Mouse (Mus musculus) liver, embryonic 14 days (tissue): ENCODE measurements around the gene Olfr851. TPM values are rescaled to one million over a fixed set of nuclear protein-coding genes. Genes with fewer than 3 reads are reported as not detected.

ENCODE experiments used
- polyA plus RNA-seq: library from polyadenylated mRNA; depleted of rRNA; stranded (reverse); fragments of >200 nt; gene quantifications from 2 replicates; pipeline ENCODE4 v1.2.3, GENCODE M21; 2012; rRNA removed

Olfr851 gene
- polyA plus RNA-seq = not detected in 2 replicates

GRCm38 (mm10) chr9:19492995-19493394, at the start of gene Olfr851:
Gene Olfr851 (plus strand): TSS chr9:19493295.

GRCm38 (mm10) chr9:19478148-19478547, 14.9 kb upstream of the Olfr851 start, which contains the start of gene Olfr850:
Gene Olfr850 (minus strand): TSS chr9:19478248.

GRCm38 (mm10) chr9:19540976-19541375, 47.9 kb downstream of the Olfr851 start, which contains the start of gene Olfr853:
Gene Olfr853 (minus strand): TSS chr9:19541076.

Other genes starting within 250 kb of the Olfr851 start
- not detected in 2 replicates for gene Olfr843, start 241.3 kb upstream of the Olfr851 start, polyA plus RNA-seq
- not detected in 2 replicates for gene Olfr844, start 176.9 kb upstream of the Olfr851 start, polyA plus RNA-seq
- gene Olfr845, start 156.8 kb upstream of the Olfr851 start, polyA plus RNA-seq = not detected in 2 replicates
- gene Olfr846, start 129.3 kb upstream of the Olfr851 start, polyA plus RNA-seq = not detected in 2 replicates
- gene Olfr847, start 114.6 kb upstream of the Olfr851 start, polyA plus RNA-seq = not detected in 2 replicates
- gene Olfr849, start 53.0 kb upstream of the Olfr851 start, polyA plus RNA-seq = not detected in 2 replicates
- not detected in 2 replicates for gene Olfr850, start 15.0 kb upstream of the Olfr851 start, polyA plus RNA-seq
- not detected in 2 replicates for gene Olfr853, start 47.8 kb downstream of the Olfr851 start, polyA plus RNA-seq
- gene Olfr854, start 74.1 kb downstream of the Olfr851 start, polyA plus RNA-seq = not detected in 2 replicates
- gene Olfr855, start 89.3 kb downstream of the Olfr851 start, polyA plus RNA-seq = not detected in 2 replicates
- gene Zfp317, start 128.8 kb downstream of the Olfr851 start, polyA plus RNA-seq = 4.2 and 4.8 TPM in 2 replicates
- 0.01 TPM in 1 of 2 replicates, not detected in the other for gene Olfr857, start 216.1 kb downstream of the Olfr851 start, polyA plus RNA-seq